Mouse (Mus musculus): Measurements from ENCODE around the gene Sec24c. TPM values are rescaled to one million over a fixed set of nuclear protein-coding genes. Genes with fewer than 3 reads are reported as not detected.

Gene Sec24c
- polyA plus RNA-seq, 1 experiment: 5.0 TPM

GRCm38 (mm10) chr14:20658326-20658725, 15.8 kb upstream of the Sec24c start:
- Histone ChIP-seq H3K27me3 (ENCODE audit: control insufficient read depth) (peaks cover 27% of the 10 kb centered on the region), H3K36me3 (ENCODE audit: control insufficient read depth) (no peaks in the 10 kb centered on the region), H3K9me3 (ENCODE audit: control insufficient read depth, low read length) (no peaks in the 10 kb centered on the region), H3K4me3 (replicated peaks) (no peak overlapping the region), H3K4me1 (ENCODE audit: control insufficient read depth) (peaks cover 23% of the 10 kb centered on the region)
- TF ChIP-seq TAL1 (IDR thresholded peaks at IDR 0.05; ENCODE audit: low read length) (no peak), GATA1 (IDR thresholded peaks at IDR 0.05; ENCODE audit: low read length) (no peak)

GRCm38 (mm10) chr14:20658902-20659301, 15.2 kb upstream of the Sec24c start:
- H3K9me3 ChIP-seq (ENCODE audit: control insufficient read depth, low read length): no peaks in the 10 kb centered on the region
- no peak overlapping the region for H3K4me3 ChIP-seq (replicated peaks)
- peaks cover 33% of the 10 kb centered on the region for H3K27me3 ChIP-seq (ENCODE audit: control insufficient read depth)
- TF ChIP-seq GATA1 (IDR thresholded peaks at IDR 0.05; ENCODE audit: low read length) (no peak), TAL1 (IDR thresholded peaks at IDR 0.05; ENCODE audit: low read length) (no peak)
- H3K4me1 ChIP-seq (ENCODE audit: control insufficient read depth): peaks cover 23% of the 10 kb centered on the region
- no peaks in the 10 kb centered on the region for H3K36me3 ChIP-seq (ENCODE audit: control insufficient read depth)

- Histone ChIP-seq H3K9me3 (ENCODE audit: control insufficient read depth, low read length) (no peaks in the 10 kb centered on the region), H3K4me3 (replicated peaks) (no peak overlapping the region), H3K4me1 (ENCODE audit: control insufficient read depth) (peaks cover 23% of the 10 kb centered on the region), H3K36me3 (ENCODE audit: control insufficient read depth) (no peaks in the 10 kb centered on the region), H3K27me3 (ENCODE audit: control insufficient read depth) (peaks cover 41% of the 10 kb centered on the region)
- TF ChIP-seq TAL1 (IDR thresholded peaks at IDR 0.05; ENCODE audit: low read length) (no peak), GATA1 (IDR thresholded peaks at IDR 0.05; ENCODE audit: low read length) (no peak)
These were observed 14.4 kb upstream of the Sec24c start for GRCm38 (mm10) chr14:20659687-20660086.

- H3K9me3 ChIP-seq (ENCODE audit: control insufficient read depth, low read length): no peaks in the 10 kb centered on the region
- TF ChIP-seq GATA1 (IDR thresholded peaks at IDR 0.05; ENCODE audit: low read length) (no peak), TAL1 (IDR thresholded peaks at IDR 0.05; ENCODE audit: low read length) (no peak)
- H3K36me3 ChIP-seq (ENCODE audit: control insufficient read depth): no peaks in the 10 kb centered on the region
- H3K27me3 ChIP-seq (ENCODE audit: control insufficient read depth): peaks cover 51% of the 10 kb centered on the region
- peak overlapping the region; percentile 66 for H3K4me3 ChIP-seq (replicated peaks)
- H3K4me1 ChIP-seq (ENCODE audit: control insufficient read depth): peaks cover 23% of the 10 kb centered on the region
These were observed 13.1 kb upstream of the Sec24c start for GRCm38 (mm10) chr14:20660827-20661660.

- H3K4me1 ChIP-seq (ENCODE audit: control insufficient read depth): peaks cover 23% of the 10 kb centered on the region
- no peaks in the 10 kb centered on the region for H3K36me3 ChIP-seq (ENCODE audit: control insufficient read depth)
- H3K27me3 ChIP-seq (ENCODE audit: control insufficient read depth): peaks cover 57% of the 10 kb centered on the region
- TF ChIP-seq GATA1 (IDR thresholded peaks at IDR 0.05; ENCODE audit: low read length) (no peak), TAL1 (IDR thresholded peaks at IDR 0.05; ENCODE audit: low read length) (no peak)
- peak overlapping the region; percentile 66 for H3K4me3 ChIP-seq (replicated peaks)
- H3K9me3 ChIP-seq (ENCODE audit: control insufficient read depth, low read length): no peaks in the 10 kb centered on the region
These were observed 12.3 kb upstream of the Sec24c start for GRCm38 (mm10) chr14:20661661-20662331.

- no peak overlapping the region for H3K4me3 ChIP-seq (replicated peaks)
- H3K36me3 ChIP-seq (ENCODE audit: control insufficient read depth): no peaks in the 10 kb centered on the region
- TF ChIP-seq TAL1 (IDR thresholded peaks at IDR 0.05; ENCODE audit: low read length) (no peak), GATA1 (IDR thresholded peaks at IDR 0.05; ENCODE audit: low read length) (no peak)
- no peaks in the 10 kb centered on the region for H3K9me3 ChIP-seq (ENCODE audit: control insufficient read depth, low read length)
- H3K4me1 ChIP-seq (ENCODE audit: control insufficient read depth): peaks cover 23% of the 10 kb centered on the region
- H3K27me3 ChIP-seq (ENCODE audit: control insufficient read depth): peaks cover 64% of the 10 kb centered on the region
These were observed 11.4 kb upstream of the Sec24c start for GRCm38 (mm10) chr14:20662740-20663139.

- TF ChIP-seq GATA1 (IDR thresholded peaks at IDR 0.05; ENCODE audit: low read length) (no peak), TAL1 (IDR thresholded peaks at IDR 0.05; ENCODE audit: low read length) (no peak)
- Histone ChIP-seq H3K36me3 (ENCODE audit: control insufficient read depth) (no peaks in the 10 kb centered on the region), H3K4me1 (ENCODE audit: control insufficient read depth) (peaks cover 19% of the 10 kb centered on the region), H3K9me3 (ENCODE audit: control insufficient read depth, low read length) (no peaks in the 10 kb centered on the region), H3K4me3 (replicated peaks) (no peak overlapping the region), H3K27me3 (ENCODE audit: control insufficient read depth) (peaks cover 72% of the 10 kb centered on the region)
These were observed 10.5 kb upstream of the Sec24c start for GRCm38 (mm10) chr14:20663601-20664000.

- no peak for TF ChIP-seq GATA1 (IDR thresholded peaks at IDR 0.05; ENCODE audit: low read length)
- no peak for TF ChIP-seq TAL1 (IDR thresholded peaks at IDR 0.05; ENCODE audit: low read length)
- H3K4me1 ChIP-seq (ENCODE audit: control insufficient read depth): peaks cover 19% of the 10 kb centered on the region
- no peak overlapping the region for H3K4me3 ChIP-seq (replicated peaks)
- no peaks in the 10 kb centered on the region for H3K9me3 ChIP-seq (ENCODE audit: control insufficient read depth, low read length)
- peaks cover 80% of the 10 kb centered on the region for H3K27me3 ChIP-seq (ENCODE audit: control insufficient read depth)
- H3K36me3 ChIP-seq (ENCODE audit: control insufficient read depth): no peaks in the 10 kb centered on the region
These were observed 9.7 kb upstream of the Sec24c start for GRCm38 (mm10) chr14:20664436-20664835.

GRCm38 (mm10) chr14:20667469-20667868, 6.6 kb upstream of the Sec24c start:
- TF ChIP-seq TAL1 (IDR thresholded peaks at IDR 0.05; ENCODE audit: low read length) (no peak), GATA1 (IDR thresholded peaks at IDR 0.05; ENCODE audit: low read length) (no peak)
- H3K27me3 ChIP-seq (ENCODE audit: control insufficient read depth): peaks cover 75% of the 10 kb centered on the region

More at GRCm38 (mm10) chr14:20667469-20667868, 6.6 kb upstream of the Sec24c start:
- H3K4me1 ChIP-seq (ENCODE audit: control insufficient read depth): peaks cover 6% of the 10 kb centered on the region
- H3K4me3 ChIP-seq (replicated peaks): no peak overlapping the region
- no peaks in the 10 kb centered on the region for H3K36me3 ChIP-seq (ENCODE audit: control insufficient read depth)
- H3K9me3 ChIP-seq (ENCODE audit: control insufficient read depth, low read length): no peaks in the 10 kb centered on the region
